Mouse (Mus musculus) bone marrow macrophage, adult 2 months (primary cell): ENCODE measurements around the gene Zxdc.
A peak's percentile ranks its signal among the peaks of the same experiment; 100 is the strongest.

Source experiments
- CTCF ChIP-seq: IDR thresholded peaks from 2 replicates; pipeline ENCODE4 v1.5.1; 2012; ENCODE audit warnings: low read depth, mild to moderate bottlenecking, low read length, moderate library complexity
- POLR2A ChIP-seq: IDR thresholded peaks from 2 replicates; pipeline ENCODE4 v1.6.1; 2012; ENCODE audit warnings: mild to moderate bottlenecking, low read depth, low read length, borderline replicate concordance

- TF ChIP-seq POLR2A = no peak
- TF ChIP-seq CTCF = peak; percentile 61
Observed at GRCm38 (mm10) chr6:90450179-90450578, 80.9 kb downstream of the Zxdc start.
